Comparison of ENCODE assay signal across 28 mouse cellular contexts in the genomic region with DNA sequence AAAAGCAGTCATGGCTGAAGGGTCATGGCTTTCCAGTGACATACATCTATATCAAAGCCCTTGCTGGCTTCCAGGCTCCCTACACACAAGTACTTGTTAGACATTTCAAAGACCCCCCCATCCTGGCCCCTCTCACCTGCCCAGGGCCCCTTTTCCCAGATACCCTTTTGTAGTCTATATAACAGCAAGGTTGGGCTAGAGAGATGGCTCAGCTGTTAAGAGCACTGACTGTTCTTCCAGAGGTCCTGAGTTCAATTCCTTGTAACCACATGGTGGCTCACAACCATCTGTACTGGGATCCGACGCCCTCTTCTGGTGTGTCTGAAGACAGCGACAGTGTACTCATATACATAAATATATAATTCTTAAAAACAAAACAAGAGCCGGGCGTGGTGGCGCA. TPM values are rescaled to one million over a fixed set of nuclear protein-coding genes. Genes with fewer than 3 reads are reported as not detected.
DNase-seq lines count a peak whose midpoint lies in the region; TF ChIP-seq lines count a peak whose summit lies in the region.
"Had no signal": no experiment of that assay in that cellular context is flagged by ENCODE, and none has a peak within 500 bp of the region (broad histone marks: within the 10 kb centered on the region; RNA-seq: fewer than 3 reads in every experiment).

No protein-coding gene starts in this region.

- no peak for TF ChIP-seq POLR2A in heart, adult 2 months (IDR thresholded peaks at IDR 0.05; ENCODE audit: insufficient read depth, low read depth, low read length)
- TF ChIP-seq POLR2A in ES-Bruce4 (IDR thresholded peaks at IDR 0.05; ENCODE audit: insufficient read depth, low read length), result no peak

- H3K9me3 ChIP-seq in ES-Bruce4 (replicated peaks; ENCODE audit: control insufficient read depth, insufficient read depth, low read length, poor library complexity, severe bottlenecking), result no peaks in the 10 kb centered on the region
- H3K9me3 ChIP-seq: embryonic facial prominence, embryonic 10.5 days; embryonic facial prominence, embryonic 13.5 days; forebrain, embryonic 12.5 days; forebrain, embryonic 15.5 days; heart, embryonic 12.5 days; heart, embryonic 15.5 days; hindbrain, embryonic 12.5 days; hindbrain, embryonic 15.5 days had no signal

- H3K27me3 ChIP-seq in heart, adult 2 months (ENCODE audit: control insufficient read depth, insufficient read depth, low read length), result no peaks in the 10 kb centered on the region
- H3K27me3 ChIP-seq in ES-Bruce4 (ENCODE audit: control insufficient read depth, insufficient read depth, low read length, poor library complexity, severe bottlenecking), result no peaks in the 10 kb centered on the region
- H3K27me3 ChIP-seq: CH12.LX; embryonic facial prominence, embryonic 13.5 days; forebrain, embryonic 12.5 days; forebrain, embryonic 15.5 days; heart, embryonic 12.5 days; heart, embryonic 15.5 days; hindbrain, embryonic 12.5 days; hindbrain, embryonic 15.5 days had no signal

- no peak for DNase-seq in heart, adult 2 months
- DNase-seq in heart, postnatal 14 days, result no peak
- DNase-seq in layer of hippocampus, adult 2 months (ENCODE audit: low spot score in 2 of 2), result no peak
- no peak for DNase-seq in layer of hippocampus, postnatal 36 days
- no peak for DNase-seq in adrenal gland, postnatal 10 days
- DNase-seq: adrenal gland, adult 2 months; adrenal gland, postnatal 25 days; B cell, adult 2 months; cerebellum, adult 11 months; cerebellum, adult 2 months; cerebellum, adult 9-11 months; cerebellum, postnatal 25 days; embryo, embryonic 11 days; gastrocnemius, postnatal 25 days; heart, postnatal 10 days; heart, postnatal 4 days had no signal

- H3K36me3 ChIP-seq in heart, adult 2 months (ENCODE audit: control insufficient read depth, insufficient read depth, low read length), result no peaks in the 10 kb centered on the region
- no peaks in the 10 kb centered on the region for H3K36me3 ChIP-seq in ES-Bruce4 (ENCODE audit: control insufficient read depth, insufficient read depth, low read length, poor library complexity, severe bottlenecking)
- H3K36me3 ChIP-seq in macrophage (ENCODE audit: inconsistent target), result no peaks in the 10 kb centered on the region
- H3K36me3 ChIP-seq: embryonic facial prominence, embryonic 10.5 days; embryonic facial prominence, embryonic 13.5 days; forebrain, embryonic 12.5 days; forebrain, embryonic 15.5 days; heart, embryonic 12.5 days; heart, embryonic 15.5 days; hindbrain, embryonic 12.5 days; hindbrain, embryonic 15.5 days had no signal

- H3K4me1 ChIP-seq in heart, adult 2 months (ENCODE audit: control insufficient read depth, insufficient read depth, low read length), result peaks cover 10% of the 10 kb centered on the region
- peaks cover 6% of the 10 kb centered on the region for H3K4me1 ChIP-seq in ES-Bruce4 (ENCODE audit: control insufficient read depth, insufficient read depth, low read length)

- no peak overlapping the region for H3K27ac ChIP-seq in heart, adult 2 months
- H3K27ac ChIP-seq in layer of hippocampus, adult 2 months, result no peak overlapping the region
- H3K27ac ChIP-seq in ES-Bruce4 (ENCODE audit: insufficient read depth, low read length) (no peak overlapping the region), macrophage (peak overlapping the region; percentile 99)
- H3K27ac ChIP-seq: embryonic facial prominence, embryonic 10.5 days; embryonic facial prominence, embryonic 13.5 days; forebrain, embryonic 12.5 days; forebrain, embryonic 15.5 days; heart, embryonic 15.5 days; hindbrain, embryonic 12.5 days; hindbrain, embryonic 15.5 days had no signal

- TF ChIP-seq CTCF in heart, adult 2 months (IDR thresholded peaks at IDR 0.05), result peak; percentile 18; the same call in 1 of the 2 replicates
- peak; percentile 33; the same call in 1 of the 2 replicates for TF ChIP-seq CTCF in layer of hippocampus, adult 2 months (conservative IDR thresholded peaks at IDR 0.05)
- TF ChIP-seq CTCF in ES-Bruce4 (IDR thresholded peaks at IDR 0.05; ENCODE audit: low read depth, low read length), result peak; percentile 13

- intact Hi-C loops in heart, adult 2 months (cut with DNase I), result no loop called here
- intact Hi-C loops in heart, postnatal 14 days (cut with DNase I), result no loop called here

- no peaks in the 10 kb centered on the region for H3K79me2 ChIP-seq in heart, adult 2 months (replicated peaks; ENCODE audit: control insufficient read depth, insufficient read depth, low read length)
- peaks cover 42% of the 10 kb centered on the region for H3K79me2 ChIP-seq in macrophage (ENCODE audit: inconsistent target)

- no peak overlapping the region for H3K9ac ChIP-seq in heart, adult 2 months (ENCODE audit: low read depth, low read length)
- no peak overlapping the region for H3K9ac ChIP-seq in ES-Bruce4 (ENCODE audit: low read depth, poor library complexity, severe bottlenecking)
- H3K9ac ChIP-seq: embryonic facial prominence, embryonic 13.5 days; forebrain, embryonic 12.5 days; forebrain, embryonic 15.5 days; heart, embryonic 12.5 days; heart, embryonic 15.5 days; hindbrain, embryonic 12.5 days; hindbrain, embryonic 15.5 days had no signal

- 84% methylated on average over 6 of the region's 6 CpGs for WGBS in heart, adult 2 months
- WGBS in macrophage (ENCODE audit: missing documents), result 100% methylated on average over 6 of the region's 6 CpGs

- H3K4me3 ChIP-seq in heart, adult 2 months, result no peak overlapping the region
- H3K4me3 ChIP-seq in layer of hippocampus, adult 2 months, result no peak overlapping the region
- H3K4me3 ChIP-seq in ES-Bruce4 (ENCODE audit: low read depth, low read length), result no peak overlapping the region
- no peak overlapping the region for H3K4me3 ChIP-seq in macrophage (ENCODE audit: inconsistent target)
- H3K4me3 ChIP-seq: embryonic facial prominence, embryonic 10.5 days; embryonic facial prominence, embryonic 13.5 days; forebrain, embryonic 12.5 days; forebrain, embryonic 15.5 days; heart, embryonic 12.5 days; heart, embryonic 15.5 days; hindbrain, embryonic 12.5 days; hindbrain, embryonic 15.5 days had no signal

- no peak for TF ChIP-seq EP300 in heart, adult 2 months (IDR thresholded peaks at IDR 0.05; ENCODE audit: insufficient read depth, low read depth, low read length)
- TF ChIP-seq EP300 in ES-Bruce4 (IDR thresholded peaks at IDR 0.05; ENCODE audit: insufficient read depth, low read depth, low read length), result no peak

RNA-seq across cellular contexts. Expression of a gene that starts 3.9 kb away (rescaled TPM):
- 10 to 100 TPM; 78.6 to 82.0 TPM for total RNA-seq in heart, adult 2 months (2021)
- 53.8 and 56.7 TPM in 2 replicates for polyA plus RNA-seq in heart, adult 2 months (2012; rRNA removed)
- total RNA-seq in heart, postnatal 14 days (2021), result 100 to 1,000 TPM in 1 of 2 experiments, 10 to 100 TPM in 1; 97.2 to 101 TPM
- 10 to 100 TPM; 91.2 to 93.0 TPM for total RNA-seq in layer of hippocampus, adult 2 months (2021)
- total RNA-seq in layer of hippocampus, postnatal 36 days (2021), result 100 to 1,000 TPM in 1 of 2 experiments, 10 to 100 TPM in 1; 91.1 to 102 TPM
- polyA plus RNA-seq in ES-Bruce4 (2011; ENCODE audit: insufficient read depth, insufficient read length, low read depth, missing spikeins), result 30.8 and 37.0 TPM in 2 replicates
- total RNA-seq in macrophage (2018; cell fraction: chromatin; rRNA removed), result 100 to 1,000 TPM in 8 of 26 experiments, 10 to 100 TPM in 18; 41.6 to 398 (median 88.9) TPM
- 10 to 100 TPM; 50.5 to 85.9 (median 70.2) TPM for total RNA-seq in macrophage (2018; cell fraction: cytosol; rRNA removed)
- total RNA-seq in macrophage (2018; cell fraction: nucleus; rRNA removed), result 100 to 1,000 TPM in 8 of 26 experiments, 10 to 100 TPM in 18; 57.5 to 143 (median 87.9) TPM
- 34.3 to 55.7 TPM (median 49.2 TPM) in 3 replicates for polyA plus RNA-seq in macrophage (2018)
- 100 to 1,000 TPM; 118 to 141 TPM for total RNA-seq in adrenal gland, postnatal 10 days (2021)

RNA-seq across cellular contexts. Expression of a gene that starts 4.0 kb away (rescaled TPM):
- total RNA-seq in heart, adult 2 months (2021), result 100 to 1,000 TPM; 298 to 421 TPM
- polyA plus RNA-seq in heart, adult 2 months (2012; rRNA removed), result 200 and 225 TPM in 2 replicates
- 100 to 1,000 TPM; 234 to 282 TPM for total RNA-seq in heart, postnatal 14 days (2021)
- 100 to 1,000 TPM; 444 to 465 TPM for total RNA-seq in layer of hippocampus, adult 2 months (2021)
- 100 to 1,000 TPM; 426 to 430 TPM for total RNA-seq in layer of hippocampus, postnatal 36 days (2021)
- polyA plus RNA-seq in ES-Bruce4 (2011; ENCODE audit: insufficient read depth, insufficient read length, low read depth, missing spikeins), result 208 and 259 TPM in 2 replicates
- total RNA-seq in macrophage (2018; cell fraction: chromatin; rRNA removed), result 1,000 to 10,000 TPM in 16 of 26 experiments, 100 to 1,000 TPM in 10; 388 to 4,292 (median 1,510) TPM
- 1,000 to 10,000 TPM in 13 of 26 experiments, 100 to 1,000 TPM in 13; 523 to 2,418 (median 986) TPM for total RNA-seq in macrophage (2018; cell fraction: cytosol; rRNA removed)
- total RNA-seq in macrophage (2018; cell fraction: nucleus; rRNA removed), result 1,000 to 10,000 TPM in 17 of 26 experiments, 100 to 1,000 TPM in 9; 377 to 2,781 (median 1,417) TPM
- 491 to 809 TPM (median 572 TPM) in 3 replicates for polyA plus RNA-seq in macrophage (2018)
- total RNA-seq in adrenal gland, postnatal 10 days (2021), result 100 to 1,000 TPM; 321 to 332 TPM

RNA-seq across cellular contexts. Expression of a gene that starts 23.8 kb away (rescaled TPM):
- total RNA-seq in heart, adult 2 months (2021), result 1 to 10 TPM; 8.8 to 10.0 TPM
- 16.2 and 18.1 TPM in 2 replicates for polyA plus RNA-seq in heart, adult 2 months (2012; rRNA removed)
- 1 to 10 TPM; 7.4 to 8.7 TPM for total RNA-seq in heart, postnatal 14 days (2021)
- 1 to 10 TPM; 6.8 to 9.3 TPM for total RNA-seq in layer of hippocampus, adult 2 months (2021)
- total RNA-seq in layer of hippocampus, postnatal 36 days (2021), result 1 to 10 TPM; 5.1 to 8.7 TPM
- polyA plus RNA-seq in ES-Bruce4 (2011; ENCODE audit: insufficient read depth, insufficient read length, low read depth, missing spikeins), result 2.7 and 3.1 TPM in 2 replicates
- 1 to 10 TPM in 16 of 26 experiments, not detected in 10; 1.1 to 9.0 (median 4.6) TPM for total RNA-seq in macrophage (2018; cell fraction: chromatin; rRNA removed)
- total RNA-seq in macrophage (2018; cell fraction: cytosol; rRNA removed), result 10 to 100 TPM in 12 of 26 experiments, 1 to 10 TPM in 13, under 1 TPM in 1; 0.96 to 18.9 (median 6.4) TPM
- 10 to 100 TPM in 10 of 26 experiments, 1 to 10 TPM in 12, not detected in 4; 1.2 to 17.6 (median 8.1) TPM for total RNA-seq in macrophage (2018; cell fraction: nucleus; rRNA removed)
- polyA plus RNA-seq in macrophage (2018), result 6.5 to 23.2 TPM (median 6.5 TPM) in 3 replicates
- total RNA-seq in adrenal gland, postnatal 10 days (2021), result 10 to 100 TPM; 10.1 to 12.6 TPM
- polyA plus RNA-seq: erythroblast, embryonic 14.5 days had no signal

RNA-seq across cellular contexts. Expression of a gene that starts 40.4 kb away (rescaled TPM):
- total RNA-seq in heart, adult 2 months (2021), result 1 to 10 TPM; 1.6 to 1.8 TPM
- polyA plus RNA-seq in heart, adult 2 months (2012; rRNA removed), result 3.0 and 3.5 TPM in 2 replicates
- 1 to 10 TPM; 3.4 to 4.3 TPM for total RNA-seq in heart, postnatal 14 days (2021)
- 10 to 100 TPM; 12.7 to 15.8 TPM for total RNA-seq in layer of hippocampus, adult 2 months (2021)
- total RNA-seq in layer of hippocampus, postnatal 36 days (2021), result 10 to 100 TPM; 13.0 to 14.2 TPM
- polyA plus RNA-seq in ES-Bruce4 (2011; ENCODE audit: insufficient read depth, insufficient read length, low read depth, missing spikeins), result 11.0 and 12.8 TPM in 2 replicates
- 1 to 10 TPM in 19 of 26 experiments, under 1 TPM in 2, not detected in 5; 0.81 to 8.4 (median 4.1) TPM for total RNA-seq in macrophage (2018; cell fraction: chromatin; rRNA removed)
- total RNA-seq in macrophage (2018; cell fraction: cytosol; rRNA removed), result 1 to 10 TPM in 23 of 26 experiments, under 1 TPM in 3; 0.38 to 3.5 (median 2.1) TPM
- total RNA-seq in macrophage (2018; cell fraction: nucleus; rRNA removed), result 1 to 10 TPM in 20 of 26 experiments, under 1 TPM in 3, not detected in 3; 0.40 to 6.3 (median 1.7) TPM
- 2.3 to 4.9 TPM (median 2.4 TPM) in 3 replicates for polyA plus RNA-seq in macrophage (2018)
- total RNA-seq in adrenal gland, postnatal 10 days (2021), result 10 to 100 TPM; 12.1 to 17.9 TPM
